Mouse (Mus musculus) cerebellum, adult 2 months (tissue): ENCODE data around the gene Rarg. TPM values are rescaled to one million over a fixed set of nuclear protein-coding genes. Genes with fewer than 3 reads are reported as not detected.

ENCODE experiments used
- DNase-seq, 2 experiments: peaks; one replicate each; pipeline ENCODE4 v3.0.0; 2021
- H3K27ac ChIP-seq: fragments of 200-500 bp; 2 replicates; pipeline ENCODE4 v1.5.1; 2012; ENCODE audit warnings: low read length, control low read depth, inconsistent platforms; ENCODE audit not compliant: insufficient read depth
- H3K27me3 ChIP-seq: fragments of 200-500 bp; 2 replicates; pipeline ENCODE4 v1.6.1; 2012; ENCODE audit warnings: inconsistent platforms, mild to moderate bottlenecking, low read length, moderate library complexity; ENCODE audit not compliant: control insufficient read depth, insufficient read depth
- H3K4me1 ChIP-seq: fragments of 200-500 bp; 2 replicates; pipeline ENCODE4 v1.6.1; 2011; ENCODE audit warnings: low read length; ENCODE audit not compliant: control insufficient read depth, insufficient read depth
- H3K4me3 ChIP-seq: fragments of 200-500 bp; replicated peaks from 2 replicates; pipeline ENCODE3; 2011; ENCODE audit warnings: mild to moderate bottlenecking, low read depth, low read length, control low read depth; ENCODE audit not compliant: insufficient read depth
- CTCF ChIP-seq: fragments of 200-500 bp; IDR thresholded peaks from 2 replicates; pipeline ENCODE4 v1.5.1; 2011; ENCODE audit warnings: low read depth, mild to moderate bottlenecking, control low read depth, low read length, moderate library complexity, borderline replicate concordance; ENCODE audit not compliant: insufficient read depth
- POLR2A ChIP-seq: fragments of 200-500 bp; IDR thresholded peaks from 2 replicates; pipeline ENCODE4 v1.6.1; 2011; ENCODE audit warnings: low read length, control low read depth, borderline replicate concordance; ENCODE audit not compliant: insufficient read depth
- WGBS: fragments of 180-500 bp; shearing (Covaris S2); methylation state at CpG from one replicate; pipeline ENCODE4 v1.1.7; 2018; 5-methylcytosine and 5-hydroxymethylcytosine counted together
- polyA plus RNA-seq: library from polyadenylated mRNA; depleted of rRNA; stranded (reverse); fragments of >200 nt; gene quantifications from 2 replicates; pipeline ENCODE4 v1.2.3, GENCODE M21; 2012

Gene Rarg
- polyA plus RNA-seq, 1 experiment: 12.8 TPM

DNA sequence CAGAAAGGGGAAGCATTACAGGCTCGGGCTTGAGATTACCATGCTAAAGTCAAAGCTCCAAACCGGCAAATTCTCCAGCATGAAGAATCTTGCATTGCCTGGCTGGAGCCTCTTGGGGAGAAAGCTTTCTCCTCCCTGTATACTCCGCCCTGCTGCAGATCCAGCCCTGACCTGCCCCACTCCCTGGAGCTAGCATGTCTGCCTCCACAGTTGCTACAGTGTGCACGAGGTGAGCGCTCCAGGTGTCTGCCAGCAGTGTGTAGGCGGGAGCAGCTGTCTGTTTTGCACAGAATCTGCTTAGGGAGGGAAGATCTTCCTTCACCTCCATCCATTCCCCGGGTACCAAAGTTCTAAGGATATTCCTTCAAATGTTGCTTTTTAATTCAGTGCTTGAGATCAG, 5.3 kb upstream of the Rarg start:
- no peak overlapping the region for H3K4me3 ChIP-seq
- TF ChIP-seq POLR2A (no peak), CTCF (no peak)
- H3K4me1 ChIP-seq: no peaks in the 10 kb centered on the region
- no peak overlapping the region for H3K27ac ChIP-seq
- DNase-seq: no peak
- no peaks in the 10 kb centered on the region for H3K27me3 ChIP-seq
- WGBS: 46% methylated on average over 7 of the region's 7 CpGs

GRCm38 (mm10) chr15:102258581-102259253, 1.4 kb upstream of the Rarg start:
- TF ChIP-seq CTCF: no peak
- no peak for TF ChIP-seq POLR2A
- Histone ChIP-seq H3K27ac (no peak overlapping the region), H3K27me3 (no peaks in the 10 kb centered on the region), H3K4me3 (no peak overlapping the region), H3K4me1 (no peaks in the 10 kb centered on the region)
- WGBS: 39% methylated on average over 11 of the region's 11 CpGs
- DNase-seq: no peak

- H3K27ac ChIP-seq: 0 out of 2 replicates have a peak overlapping the region, but pooled peaks have one; percentile 75
- TF ChIP-seq POLR2A: no peak
- no peak for TF ChIP-seq CTCF
- WGBS: 18% methylated on average over 12 of the region's 12 CpGs
- no peaks in the 10 kb centered on the region for H3K27me3 ChIP-seq
- peak; percentile 48 to 50 for DNase-seq
- H3K4me3 ChIP-seq: peak overlapping the region; percentile 70
- no peaks in the 10 kb centered on the region for H3K4me1 ChIP-seq
Measured at GRCm38 (mm10) chr15:102258076-102258470, 756 bp upstream of the Rarg start.

GRCm38 (mm10) chr15:102256431-102257201, 701 bp downstream of the Rarg start:
- TF ChIP-seq CTCF (no peak), POLR2A (no peak)
- no peak for DNase-seq
- WGBS: 12% methylated on average over 22 of the region's 22 CpGs

GRCm38 (mm10) chr15:102255547-102256255, 1.6 kb downstream of the Rarg start:
- WGBS: 64% methylated on average over 14 of the region's 14 CpGs
- no peak overlapping the region for H3K4me3 ChIP-seq

More at GRCm38 (mm10) chr15:102256431-102257201, 701 bp downstream of the Rarg start:
- peak overlapping the region; percentile 22; the same call in 1 of the 2 replicates for H3K27ac ChIP-seq
- no peaks in the 10 kb centered on the region for H3K4me1 ChIP-seq
- H3K27me3 ChIP-seq: no peaks in the 10 kb centered on the region
- peak overlapping the region; percentile 70 for H3K4me3 ChIP-seq

GRCm38 (mm10) chr15:102250521-102250920, 6.8 kb downstream of the Rarg start:
- WGBS: 63% methylated on average over 5 of the region's 5 CpGs
- Histone ChIP-seq H3K27ac (no peak overlapping the region), H3K27me3 (no peaks in the 10 kb centered on the region), H3K4me1 (no peaks in the 10 kb centered on the region), H3K4me3 (no peak overlapping the region)
- TF ChIP-seq CTCF: no peak
- no peak for TF ChIP-seq POLR2A
- DNase-seq: no peak

More at GRCm38 (mm10) chr15:102255547-102256255, 1.6 kb downstream of the Rarg start:
- TF ChIP-seq POLR2A (no peak), CTCF (no peak)
- H3K27me3 ChIP-seq: no peaks in the 10 kb centered on the region
- H3K4me1 ChIP-seq: no peaks in the 10 kb centered on the region
- H3K27ac ChIP-seq: no peak overlapping the region
- DNase-seq: no peak

DNA sequence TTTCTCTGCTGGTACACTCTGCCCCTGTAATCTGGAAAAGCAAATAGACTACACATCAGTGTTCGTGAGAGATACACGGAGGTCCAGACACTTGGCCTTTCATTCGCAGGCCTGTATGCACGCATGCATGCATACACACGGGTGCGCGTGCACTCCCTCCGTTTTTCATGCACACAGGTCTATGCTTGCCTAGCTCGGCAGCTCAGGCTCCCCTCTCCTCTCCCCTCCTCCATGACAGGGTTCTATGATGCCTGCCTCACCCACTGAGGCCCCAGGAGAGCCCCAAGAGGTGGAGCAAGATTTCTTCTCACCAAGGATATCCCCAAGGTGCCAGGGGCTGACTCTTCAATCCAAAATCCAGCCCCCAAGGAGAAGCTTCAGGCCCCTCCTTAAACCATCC, 7.3 kb downstream of the Rarg start:
- DNase-seq: no peak
- no peak for TF ChIP-seq CTCF
- no peak for TF ChIP-seq POLR2A
- Histone ChIP-seq H3K27me3 (no peaks in the 10 kb centered on the region), H3K27ac (no peak overlapping the region), H3K4me3 (no peak overlapping the region), H3K4me1 (no peaks in the 10 kb centered on the region; the same call in 1 of the 2 replicates)
- WGBS: 67% methylated on average over 9 of the region's 9 CpGs

- DNase-seq: no peak
- H3K27me3 ChIP-seq: no peaks in the 10 kb centered on the region
- H3K27ac ChIP-seq: no peak overlapping the region
- H3K4me1 ChIP-seq: no peaks in the 10 kb centered on the region; the same call in 1 of the 2 replicates
- TF ChIP-seq CTCF (no peak), POLR2A (no peak)
- WGBS: 25% methylated on average over 13 of the region's 13 CpGs
- H3K4me3 ChIP-seq: no peak overlapping the region
Measured at GRCm38 (mm10) chr15:102249251-102249691, 8.0 kb downstream of the Rarg start.
